Mouse (Mus musculus) forebrain, embryonic 15.5 days (tissue): ENCODE results near the gene Gpr27. TPM values are rescaled to one million over a fixed set of nuclear protein-coding genes. Genes with fewer than 3 reads are reported as not detected.

Experiments used
- ATAC-seq: fragments of 200-750 bp; cut with Nextera tagmentation; replicated peaks from 2 replicates; pipeline ENCODE4 v1.8.0; 2017; ENCODE audit warnings: mild to moderate bottlenecking, moderate TSS enrichment, moderate library complexity
- H3K27ac ChIP-seq: fragments of 300-500 bp; sonication (generic); replicated peaks from 2 replicates; pipeline ENCODE4 v1.5.1; 2015; ENCODE audit warnings: mild to moderate bottlenecking, inconsistent platforms
- H3K27me3 ChIP-seq: fragments of 300-500 bp; sonication (generic); 2 replicates; pipeline ENCODE4 v1.6.1; 2015; ENCODE audit warnings: inconsistent platforms
- H3K36me3 ChIP-seq: fragments of 300-500 bp; sonication (generic); 2 replicates; pipeline ENCODE4 v1.6.1; 2015; ENCODE audit warnings: mild to moderate bottlenecking, inconsistent platforms
- H3K4me1 ChIP-seq: fragments of 300-500 bp; sonication (generic); 2 replicates; pipeline ENCODE4 v1.6.1; 2015; ENCODE audit warnings: inconsistent platforms
- H3K4me2 ChIP-seq: fragments of 300-500 bp; sonication (generic); replicated peaks from 2 replicates; pipeline ENCODE4 v1.6.1; 2015; ENCODE audit warnings: mild to moderate bottlenecking, inconsistent platforms
- H3K4me3 ChIP-seq: fragments of 300-500 bp; sonication (generic); 2 replicates; pipeline ENCODE4 v1.5.1; 2015; ENCODE audit warnings: mild to moderate bottlenecking, inconsistent platforms
- H3K9ac ChIP-seq: fragments of 300-500 bp; sonication (generic); replicated peaks from 2 replicates; pipeline ENCODE4 v1.6.1; 2015; ENCODE audit warnings: mild to moderate bottlenecking, inconsistent platforms
- H3K9me3 ChIP-seq: fragments of 300-500 bp; sonication (generic); 2 replicates; pipeline ENCODE4 v1.6.1; 2016; ENCODE audit warnings: inconsistent platforms
- WGBS: fragments of 180-500 bp; shearing (Covaris S2); methylation state at CpG from one replicate; pipeline ENCODE4 v1.1.7; 2015; ENCODE audit warnings: mixed read lengths; 5-methylcytosine and 5-hydroxymethylcytosine counted together
- polyA plus RNA-seq: library from polyadenylated mRNA; unstranded; fragments of >200 nt; fragmentation: Nextera tagmentation; extraction: Ambion mirVana; gene quantifications from 2 replicates; pipeline ENCODE4 v1.2.1, GENCODE M21; 2015

Gpr27 gene
- polyA plus RNA-seq, 1 experiment from 2014 or later: 24.2 TPM

GRCm38 (mm10) chr6:99663232-99663631 is 29.2 kb upstream of the Gpr27 start:
- WGBS: 84% methylated on average over 8 of the region's 8 CpGs

GRCm38 (mm10) chr6:99665457-99666317 is 26.8 kb upstream of the Gpr27 start:
- Histone ChIP-seq H3K9me3 (no peaks in the 10 kb centered on the region), H3K4me1 (peaks cover 53% of the 10 kb centered on the region), H3K27me3 (no peaks in the 10 kb centered on the region), H3K27ac (peak overlapping the region; percentile 48), H3K9ac (peak overlapping the region; percentile 84), H3K4me3 (peak overlapping the region; percentile 86), H3K36me3 (no peaks in the 10 kb centered on the region), H3K4me2 (peak overlapping the region; percentile 92)
- no peak for ATAC-seq
- 31% methylated on average over 16 of the region's 16 CpGs for WGBS

More at GRCm38 (mm10) chr6:99663232-99663631, 29.2 kb upstream of the Gpr27 start:
- Histone ChIP-seq H3K36me3 (no peaks in the 10 kb centered on the region), H3K9ac (no peak overlapping the region), H3K4me1 (peaks cover 29% of the 10 kb centered on the region), H3K27me3 (no peaks in the 10 kb centered on the region), H3K4me3 (no peak overlapping the region), H3K27ac (no peak overlapping the region), H3K9me3 (no peaks in the 10 kb centered on the region), H3K4me2 (no peak overlapping the region)
- no peak for ATAC-seq

GRCm38 (mm10) chr6:99666318-99667171 is 25.9 kb upstream of the Gpr27 start, which contains the start of the genes Eif4e3 and Gm20696:
Eif4e3 (minus strand) TSS chr6:99666771.
Gm20696 (minus strand) TSS chr6:99666797.
- peak; percentile 35 for ATAC-seq
- H3K27ac ChIP-seq: peak within 1 kb of the TSS; percentile 48
- H3K36me3 ChIP-seq: no peaks in the 10 kb centered on the region
- peak within 1 kb of the TSS; percentile 92 for H3K4me2 ChIP-seq
- H3K4me3 ChIP-seq: peak within 1 kb of the TSS; percentile 86
- no peaks in the 10 kb centered on the region for H3K27me3 ChIP-seq
- peak within 1 kb of the TSS; percentile 84 for H3K9ac ChIP-seq
- under 1% methylated on average over 70 of the region's 75 CpGs for WGBS
- peaks cover 60% of the 10 kb centered on the region for H3K4me1 ChIP-seq
- no peaks in the 10 kb centered on the region for H3K9me3 ChIP-seq

GRCm38 (mm10) chr6:99667290-99667689 is 25.2 kb upstream of the Gpr27 start:
- WGBS: 57% methylated on average over 8 of the region's 8 CpGs
- Histone ChIP-seq H3K4me3 (peak overlapping the region; percentile 86; the same call in 1 of the 2 replicates), H3K27me3 (no peaks in the 10 kb centered on the region), H3K9ac (0 out of 2 replicates have a peak overlapping the region, but pooled peaks have one; percentile 84), H3K9me3 (no peaks in the 10 kb centered on the region), H3K4me2 (peak overlapping the region; percentile 92), H3K36me3 (no peaks in the 10 kb centered on the region), H3K4me1 (peaks cover 62% of the 10 kb centered on the region), H3K27ac (peak overlapping the region; percentile 48; the same call in 1 of the 2 replicates)
- ATAC-seq: no peak

GRCm38 (mm10) chr6:99669481-99670325 is 22.8 kb upstream of the Gpr27 start:
- peak overlapping the region; percentile 87 for H3K27ac ChIP-seq
- H3K4me2 ChIP-seq: peak overlapping the region; percentile 26; the same call in 1 of the 2 replicates
- ATAC-seq: peak; percentile 85
- WGBS: 11% methylated on average over 5 of the region's 5 CpGs
- no peak overlapping the region for H3K9ac ChIP-seq
- H3K4me3 ChIP-seq: no peak overlapping the region
- peaks cover 68% of the 10 kb centered on the region for H3K4me1 ChIP-seq
- H3K36me3 ChIP-seq: no peaks in the 10 kb centered on the region
- H3K9me3 ChIP-seq: no peaks in the 10 kb centered on the region
- H3K27me3 ChIP-seq: no peaks in the 10 kb centered on the region

GRCm38 (mm10) chr6:99670481-99671119 is 21.9 kb upstream of the Gpr27 start:
- peaks cover 62% of the 10 kb centered on the region for H3K4me1 ChIP-seq
- no peaks in the 10 kb centered on the region for H3K27me3 ChIP-seq
- no peaks in the 10 kb centered on the region for H3K9me3 ChIP-seq
- no peak overlapping the region for H3K4me2 ChIP-seq
- ATAC-seq: peak; percentile 20
- H3K27ac ChIP-seq: peak overlapping the region; percentile 87
- no peak overlapping the region for H3K4me3 ChIP-seq
- no peaks in the 10 kb centered on the region for H3K36me3 ChIP-seq
- H3K9ac ChIP-seq: 0 out of 2 replicates have a peak overlapping the region, but pooled peaks have one; percentile 19
- WGBS: 37% methylated on average over 7 of the region's 7 CpGs

- 54% methylated on average over 3 of the region's 3 CpGs for WGBS
- no peak overlapping the region for H3K4me3 ChIP-seq
- H3K9ac ChIP-seq: no peak overlapping the region
Observed at GRCm38 (mm10) chr6:99671768-99672167, 20.7 kb upstream of the Gpr27 start.

GRCm38 (mm10) chr6:99674482-99674881 is 18.0 kb upstream of the Gpr27 start:
- no peak overlapping the region for H3K4me2 ChIP-seq
- H3K4me3 ChIP-seq: no peak overlapping the region
- ATAC-seq: no peak
- H3K4me1 ChIP-seq: peaks cover 37% of the 10 kb centered on the region
- H3K9me3 ChIP-seq: no peaks in the 10 kb centered on the region
- no peaks in the 10 kb centered on the region for H3K36me3 ChIP-seq
- H3K27ac ChIP-seq: peak overlapping the region; percentile 48; the same call in 1 of the 2 replicates
- no peaks in the 10 kb centered on the region for H3K27me3 ChIP-seq
- H3K9ac ChIP-seq: no peak overlapping the region
- WGBS: 38% methylated on average over 4 of the region's 4 CpGs

More at GRCm38 (mm10) chr6:99671768-99672167, 20.7 kb upstream of the Gpr27 start:
- Histone ChIP-seq H3K4me1 (peaks cover 54% of the 10 kb centered on the region), H3K27me3 (no peaks in the 10 kb centered on the region), H3K4me2 (no peak overlapping the region), H3K36me3 (no peaks in the 10 kb centered on the region), H3K9me3 (no peaks in the 10 kb centered on the region), H3K27ac (no peak overlapping the region)
- no peak for ATAC-seq

- WGBS: 88% methylated on average over 8 of the region's 8 CpGs
Observed at GRCm38 (mm10) chr6:99677325-99677724, 15.2 kb upstream of the Gpr27 start.

GRCm38 (mm10) chr6:99678108-99678507 is 14.4 kb upstream of the Gpr27 start:
- H3K27ac ChIP-seq: peak overlapping the region; percentile 54; the same call in 1 of the 2 replicates
- peak; percentile 63 for ATAC-seq
- H3K27me3 ChIP-seq: no peaks in the 10 kb centered on the region
- no peaks in the 10 kb centered on the region for H3K9me3 ChIP-seq
- peak overlapping the region; percentile 4; the same call in 1 of the 2 replicates for H3K4me2 ChIP-seq
- H3K4me3 ChIP-seq: no peak overlapping the region
- peaks cover 16% of the 10 kb centered on the region for H3K4me1 ChIP-seq
- WGBS: 45% methylated on average over 11 of the region's 11 CpGs
- H3K36me3 ChIP-seq: no peaks in the 10 kb centered on the region
- no peak overlapping the region for H3K9ac ChIP-seq

More at GRCm38 (mm10) chr6:99677325-99677724, 15.2 kb upstream of the Gpr27 start:
- Histone ChIP-seq H3K36me3 (no peaks in the 10 kb centered on the region), H3K27ac (no peak overlapping the region; the same call in 1 of the 2 replicates), H3K4me1 (peaks cover 16% of the 10 kb centered on the region), H3K27me3 (no peaks in the 10 kb centered on the region), H3K4me3 (no peak overlapping the region), H3K9me3 (no peaks in the 10 kb centered on the region), H3K9ac (no peak overlapping the region), H3K4me2 (no peak overlapping the region)
- ATAC-seq: no peak
